Mouse (Mus musculus): ENCODE data around the gene Cd160.

Gene Cd160

GRCm38 (mm10) chr3:96828984-96829383, at the start of gene Cd160, which contains the start of gene Pdzk1:
TSS of gene Cd160 (minus strand) at chr3:96829351.
TSS of gene Pdzk1 (plus strand) at chr3:96829284.
- in situ Hi-C loops (cut with MseI, MboI) = no loop called here

DNA sequence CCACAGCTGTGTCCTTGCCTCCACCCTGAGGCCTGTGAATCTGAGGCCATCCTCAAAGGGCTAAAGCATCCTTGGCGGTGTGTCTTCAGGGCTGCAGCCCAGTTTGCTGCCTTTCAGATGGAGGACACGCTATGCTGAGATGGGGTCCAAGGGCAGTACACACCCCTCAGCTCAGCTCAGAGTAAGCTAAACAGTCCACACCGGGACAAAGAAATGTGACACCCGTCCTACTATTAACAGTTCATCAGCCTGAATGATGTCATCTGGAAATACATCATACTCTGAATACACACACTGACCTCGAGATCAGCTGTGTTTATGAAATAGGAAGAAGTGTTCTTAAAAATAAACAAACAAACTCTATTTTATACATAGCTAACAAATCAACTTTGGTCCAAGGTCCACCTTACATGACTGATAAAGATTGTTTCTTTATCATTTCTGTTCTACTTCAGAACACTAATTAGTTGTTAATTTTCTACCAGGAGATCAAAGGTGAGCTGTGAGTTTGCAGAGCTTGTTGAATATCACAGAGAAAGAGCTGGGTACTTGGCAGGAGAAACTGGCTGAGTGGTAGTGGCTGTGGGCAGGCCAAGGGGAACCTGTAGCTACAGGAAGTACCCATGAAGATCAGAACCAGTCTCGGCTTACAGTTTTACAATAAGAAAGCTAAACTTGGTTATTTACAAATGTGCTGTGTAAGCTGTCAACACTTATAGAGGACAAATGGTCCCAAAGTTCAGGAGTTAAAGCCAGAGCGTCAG, 45.8 kb upstream of the Cd160 start:
- in situ Hi-C loops (cut with MseI, MboI) = no loop called here

GRCm38 (mm10) chr3:96872501-96872900, 43.4 kb upstream of the Cd160 start:
- in situ Hi-C loops (cut with MseI, MboI) = no loop called here

- in situ Hi-C loops (cut with MseI, MboI) = no loop called here
Observed at GRCm38 (mm10) chr3:96871070-96871469, 41.9 kb upstream of the Cd160 start.

DNA sequence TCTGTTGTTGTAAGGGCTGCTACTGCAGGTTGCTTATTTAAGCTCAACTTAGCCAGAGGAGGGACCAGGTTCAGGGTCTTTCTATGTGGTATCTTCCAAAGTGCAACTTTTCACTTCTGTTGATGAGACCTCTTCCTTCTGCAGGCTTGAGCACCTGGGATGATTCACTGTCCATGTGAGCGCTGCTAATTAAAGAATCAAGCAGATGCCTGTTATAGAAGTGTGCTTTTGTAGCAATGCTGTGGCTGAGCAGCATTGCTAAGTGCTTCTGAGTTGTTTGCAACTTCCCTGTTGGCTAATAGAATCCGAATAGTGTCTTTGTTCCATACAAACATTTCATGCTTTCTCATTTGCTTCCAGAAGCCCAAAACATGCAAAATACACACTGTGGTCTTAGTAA, 41.1 kb upstream of the Cd160 start:
- in situ Hi-C loops (cut with MseI, MboI) = no loop called here

DNA sequence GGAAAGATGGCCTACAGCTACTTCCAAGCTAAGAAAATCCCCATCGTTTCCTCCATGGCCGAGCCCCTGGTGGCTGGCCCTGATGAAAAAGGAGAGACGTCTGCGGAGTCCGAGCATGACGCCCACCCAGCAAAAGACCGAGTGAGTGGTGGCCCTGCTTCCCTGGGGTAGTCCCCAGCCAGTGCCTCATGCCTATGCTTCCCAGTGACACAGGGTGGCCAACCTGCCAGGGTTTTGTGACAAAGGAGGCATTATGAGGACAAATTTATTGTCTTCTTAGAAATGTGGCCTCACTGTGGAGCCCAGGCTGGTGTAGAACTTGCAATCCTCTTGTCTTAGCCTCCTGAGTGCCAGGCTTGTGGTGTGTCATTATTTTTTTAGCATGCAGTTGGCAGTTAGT, 39.9 kb upstream of the Cd160 start:
- in situ Hi-C loops (cut with MseI, MboI) = no loop called here

DNA sequence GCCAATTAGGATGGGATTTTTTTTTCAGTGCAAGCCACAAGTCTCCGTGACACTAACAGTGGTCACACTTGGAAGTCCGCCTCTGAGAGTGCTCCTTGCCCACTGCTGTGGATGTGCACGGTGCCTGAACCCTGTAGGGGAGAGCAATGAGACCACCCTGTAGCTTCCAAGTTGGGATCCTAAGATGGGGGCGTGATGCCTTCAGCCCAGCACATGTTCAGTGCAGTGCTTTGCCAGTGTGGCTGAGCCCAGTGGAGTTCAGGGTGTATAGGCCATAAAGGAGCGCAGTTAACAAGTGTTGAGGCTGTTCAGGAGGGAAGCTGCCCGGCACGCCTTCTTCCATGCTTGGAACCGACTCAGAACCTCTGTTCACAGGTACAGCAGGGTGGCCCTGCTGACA, 39.4 kb upstream of the Cd160 start:
- in situ Hi-C loops (cut with MseI, MboI) = no loop called here

DNA sequence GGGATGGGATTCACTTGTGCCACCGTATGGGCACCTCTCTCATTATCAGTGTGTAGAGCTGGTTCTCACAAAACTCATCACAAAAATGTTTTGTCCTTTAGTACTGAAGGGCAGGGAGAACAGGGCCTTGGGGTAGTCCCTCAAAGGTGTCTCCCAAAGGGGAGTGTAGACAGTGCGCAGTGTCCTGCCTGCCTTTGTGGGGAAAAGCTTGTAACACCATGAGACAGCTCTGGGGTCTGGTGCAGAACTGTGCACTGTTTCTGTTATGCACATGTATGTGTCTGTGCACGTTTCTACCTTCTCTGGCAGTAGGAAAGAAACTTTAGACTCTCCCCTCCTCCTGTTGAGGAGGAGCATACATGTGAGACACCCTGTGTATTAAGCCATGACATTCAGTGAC, 38.7 kb upstream of the Cd160 start:
- in situ Hi-C loops (cut with MseI, MboI) = no loop called here

DNA sequence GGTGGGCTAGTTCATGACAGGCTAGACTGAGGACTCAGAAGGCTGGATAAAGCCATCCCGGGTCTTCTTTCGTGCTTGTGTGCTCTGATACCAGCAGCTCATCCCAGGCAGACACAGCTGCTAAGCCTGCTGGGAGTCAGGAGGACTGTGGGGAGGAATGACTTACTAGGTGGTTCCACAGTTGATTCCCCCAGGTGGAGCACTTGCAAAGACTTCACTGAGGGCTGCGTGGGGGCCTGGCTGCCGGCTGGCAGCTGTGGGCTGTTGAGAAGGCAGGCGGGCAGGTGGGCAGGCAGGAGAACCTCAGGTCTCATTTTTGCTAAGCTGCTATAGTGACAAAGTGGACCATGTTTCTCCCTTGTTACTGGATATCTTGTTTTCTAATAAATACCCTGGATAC, 31.3 kb upstream of the Cd160 start:
- in situ Hi-C loops (cut with MseI, MboI) = no loop called here

DNA sequence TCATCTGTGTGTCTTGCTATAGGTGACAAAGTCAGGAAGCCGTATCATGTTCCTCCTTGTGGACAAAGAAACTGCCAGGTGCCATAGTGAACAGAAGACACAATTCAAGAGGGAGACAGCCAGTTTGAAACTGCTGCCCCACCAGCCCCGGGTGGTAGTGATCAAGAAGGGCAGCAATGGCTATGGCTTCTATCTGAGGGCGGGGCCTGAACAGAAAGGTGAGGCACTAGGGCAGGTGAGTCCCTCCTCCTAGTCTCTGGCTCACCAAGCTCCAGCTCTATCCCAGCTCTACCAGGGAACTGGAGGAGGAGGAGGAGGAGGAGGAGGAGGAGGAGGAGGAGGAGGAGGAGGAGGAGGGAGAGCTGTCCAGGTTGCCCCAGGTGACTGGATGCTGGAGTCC, 26.7 kb upstream of the Cd160 start:
- in situ Hi-C loops (cut with MseI, MboI) = no loop called here

- in situ Hi-C loops (cut with MseI, MboI) = no loop called here
Observed at GRCm38 (mm10) chr3:96854376-96854775, 25.2 kb upstream of the Cd160 start.

- in situ Hi-C loops (cut with MseI, MboI) = no loop called here
Observed at GRCm38 (mm10) chr3:96852561-96852960, 23.4 kb upstream of the Cd160 start.

- in situ Hi-C loops (cut with MseI, MboI) = no loop called here
Observed at GRCm38 (mm10) chr3:96849168-96849727, 20.1 kb upstream of the Cd160 start.

- in situ Hi-C loops (cut with MseI, MboI) = no loop called here
Observed at GRCm38 (mm10) chr3:96848470-96848869, 19.3 kb upstream of the Cd160 start.

DNA sequence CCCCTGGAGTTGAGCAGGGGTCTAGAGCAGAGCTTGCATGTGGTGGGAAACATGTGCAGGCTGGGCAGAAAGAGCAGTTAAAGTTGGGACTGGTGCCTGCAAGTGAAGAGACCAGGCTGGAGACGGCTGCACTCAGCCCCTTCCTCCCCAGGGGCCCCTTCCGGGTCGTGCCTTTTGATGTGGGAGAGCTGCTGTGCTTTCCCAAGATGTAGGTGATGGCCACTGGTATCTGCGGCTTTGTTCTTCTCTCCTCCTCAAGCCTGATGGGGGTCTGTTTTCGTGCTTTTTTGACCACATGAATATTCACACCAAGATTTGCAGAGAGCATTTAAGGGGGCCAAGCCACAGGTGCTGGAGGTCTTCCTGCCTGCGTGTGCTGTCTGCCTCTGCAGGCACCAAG, 18.5 kb upstream of the Cd160 start:
- in situ Hi-C loops (cut with MseI, MboI) = no loop called here

DNA sequence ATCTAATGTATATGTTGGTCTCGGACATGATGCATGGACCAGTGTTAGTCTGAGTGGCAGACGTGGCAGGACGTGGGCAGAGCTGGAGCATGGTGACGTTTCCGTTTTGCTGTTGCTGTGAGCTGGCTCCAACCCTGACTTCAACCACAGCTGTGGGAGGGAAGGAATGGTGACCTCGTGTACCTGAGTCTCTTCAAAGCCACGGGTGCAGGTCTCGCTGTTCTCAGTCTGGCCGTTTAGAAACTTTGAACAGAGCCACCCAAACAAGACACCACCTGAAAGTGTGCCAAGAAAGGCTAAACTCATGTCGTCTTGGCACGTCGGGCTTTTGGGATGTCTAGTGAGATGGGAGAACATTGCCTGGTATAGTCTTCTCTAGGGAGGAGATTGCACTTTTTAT, 17.8 kb upstream of the Cd160 start:
- in situ Hi-C loops (cut with MseI, MboI) = no loop called here

DNA sequence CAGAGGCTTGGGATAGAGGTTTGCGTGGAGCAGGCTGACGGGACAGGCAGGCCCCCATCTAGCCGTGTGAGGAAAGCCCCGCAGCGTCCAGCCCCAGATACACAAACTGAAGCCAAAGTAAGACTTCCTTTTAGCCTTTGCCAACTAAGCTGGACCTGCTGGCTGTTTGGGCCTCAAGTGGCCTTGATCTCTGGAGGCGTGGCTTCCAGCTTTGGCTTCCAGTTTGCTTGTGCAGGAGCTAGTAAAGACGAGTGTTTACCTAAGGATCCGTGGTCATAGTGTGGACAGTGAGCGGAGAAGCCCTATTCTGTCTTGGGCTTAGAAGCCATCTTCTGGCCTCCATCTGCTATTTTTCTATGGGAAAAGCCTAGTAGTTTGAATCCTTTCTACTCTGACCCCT, 16.7 kb upstream of the Cd160 start:
- in situ Hi-C loops (cut with MseI, MboI) = no loop called here

DNA sequence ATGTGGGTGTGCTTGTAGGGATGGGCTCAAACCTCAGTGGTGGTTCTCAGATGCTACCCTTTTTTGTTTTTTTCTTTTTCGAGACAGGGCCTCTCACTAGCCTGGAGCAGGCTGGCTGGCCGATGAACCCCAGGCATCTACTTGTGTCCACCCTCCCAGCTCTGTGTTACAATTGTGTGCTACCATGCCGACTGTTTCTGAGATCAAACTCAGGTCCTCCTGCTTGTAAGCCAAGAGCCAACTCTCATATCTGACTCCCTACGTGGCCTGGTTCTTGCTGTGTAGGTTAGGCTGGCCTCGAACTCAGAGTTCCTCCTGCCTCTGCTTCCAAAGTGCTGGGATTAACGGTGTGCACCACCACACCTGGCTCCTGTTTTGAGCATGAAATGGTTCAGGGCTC, 16.0 kb upstream of the Cd160 start:
- in situ Hi-C loops (cut with MseI, MboI) = no loop called here

DNA sequence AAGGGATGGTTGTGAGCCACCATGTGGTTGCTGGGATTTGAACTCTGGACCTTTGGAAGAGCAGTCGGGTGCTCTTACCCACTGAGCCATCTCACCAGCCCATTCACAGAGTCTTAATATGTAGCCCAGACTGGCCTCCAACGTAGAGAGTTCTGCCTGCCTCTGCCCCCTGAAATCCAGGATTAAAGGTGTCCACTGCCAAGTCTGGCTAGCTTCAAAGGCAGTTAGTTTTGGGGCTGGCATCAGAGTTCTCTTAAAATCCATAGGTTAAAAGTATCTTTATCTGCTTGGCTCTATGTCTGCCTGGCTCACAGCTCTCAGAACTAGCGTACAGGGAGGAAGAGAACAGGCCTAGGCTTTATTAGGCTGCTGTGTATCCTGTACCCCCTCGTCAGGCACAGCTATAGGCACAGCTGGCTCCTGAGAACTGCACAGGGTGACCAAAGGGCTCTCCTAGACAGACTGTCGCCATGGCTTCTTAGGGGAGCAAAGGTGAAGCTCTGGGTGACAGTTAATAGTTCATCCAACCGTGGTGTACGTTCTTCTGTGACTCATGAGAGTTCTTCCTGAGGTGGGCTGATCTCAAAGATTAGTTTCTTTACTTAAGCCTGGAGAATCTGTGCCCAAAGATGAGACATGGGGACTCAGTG, 10.0 kb upstream of the Cd160 start:
- in situ Hi-C loops (cut with MseI, MboI) = no loop called here

- in situ Hi-C loops (cut with MseI, MboI) = no loop called here
Observed at GRCm38 (mm10) chr3:96836414-96836813, 7.3 kb upstream of the Cd160 start.

DNA sequence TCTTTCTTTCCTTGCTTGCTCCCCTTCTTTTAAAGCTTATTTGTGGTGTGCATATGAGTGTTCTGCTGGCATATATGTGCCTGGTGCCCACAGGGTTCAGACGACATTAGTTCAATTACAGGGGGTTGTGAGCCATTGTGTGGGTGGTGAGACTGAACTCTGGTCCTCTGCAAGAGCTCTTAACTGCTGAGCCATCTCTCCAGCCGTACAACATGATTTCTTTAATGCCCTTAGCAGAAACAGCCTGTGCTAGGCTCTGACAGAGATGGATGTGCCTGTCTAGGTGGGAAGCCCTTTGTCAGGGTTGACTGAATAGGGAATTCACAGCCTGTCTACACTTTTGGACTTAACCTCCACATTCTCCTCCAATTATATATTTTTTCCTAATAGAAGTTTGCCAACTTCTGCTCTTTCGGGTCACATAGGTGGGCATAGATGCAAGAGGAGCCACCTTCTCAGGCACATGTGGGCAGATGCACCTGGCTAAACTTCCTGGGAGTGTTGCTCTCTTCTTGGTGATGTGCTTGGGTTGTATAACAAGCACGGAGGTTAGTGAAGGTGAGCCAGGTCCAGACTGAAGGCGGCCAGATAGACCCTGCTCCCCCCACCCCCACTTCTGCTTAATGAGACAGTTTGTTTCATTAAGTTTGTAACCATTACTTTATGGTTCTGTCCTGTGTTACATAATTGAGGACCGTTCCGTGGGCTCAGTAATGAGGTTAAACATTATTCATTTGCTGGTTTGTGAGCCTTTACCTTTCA, 5.6 kb upstream of the Cd160 start:
- in situ Hi-C loops (cut with MseI, MboI) = no loop called here

DNA sequence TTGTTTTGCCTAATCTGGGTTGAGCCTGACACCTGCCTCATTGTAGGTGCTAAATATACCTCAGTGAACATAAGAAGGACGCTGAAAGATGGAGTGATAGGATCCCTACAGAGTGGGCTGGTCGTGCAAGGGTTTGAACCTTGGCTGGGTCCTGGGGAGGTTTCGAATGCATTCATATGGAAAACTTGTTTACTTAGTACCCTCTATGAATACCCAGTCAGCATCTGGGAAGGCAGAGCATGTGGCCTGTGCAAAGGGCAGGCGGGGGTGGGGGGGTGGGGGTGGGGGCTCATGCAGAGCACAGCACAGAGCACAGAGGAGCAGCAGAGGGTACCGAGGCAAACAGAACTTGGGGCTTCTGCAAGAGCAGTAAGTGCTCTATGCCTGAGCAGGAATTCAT, 3.8 kb upstream of the Cd160 start:
- in situ Hi-C loops (cut with MseI, MboI) = no loop called here
